Mouse (Mus musculus) adrenal gland, postnatal 25 days (tissue): ENCODE data around the gene Strip2. TPM values are rescaled to one million over a fixed set of nuclear protein-coding genes. Genes with fewer than 3 reads are reported as not detected.

Experiments
- DNase-seq: peaks from one replicate; pipeline ENCODE4 v3.0.0; 2021; ENCODE audit warnings: mixed read lengths
- long read RNA-seq: library from polyadenylated mRNA; stranded (forward); transcript quantifications from one replicate; pipeline ENCODE4 v2.0.0, GENCODE M21; 2021
- total RNA-seq: library from RNA; stranded (reverse); gene quantifications from 2 replicates; pipeline ENCODE4 v1.2.3, GENCODE M21; 2021

Strip2 gene
- 1.00 and 1.2 TPM in 2 replicates for total RNA-seq
- long read RNA-seq: 0 reads

DNA sequence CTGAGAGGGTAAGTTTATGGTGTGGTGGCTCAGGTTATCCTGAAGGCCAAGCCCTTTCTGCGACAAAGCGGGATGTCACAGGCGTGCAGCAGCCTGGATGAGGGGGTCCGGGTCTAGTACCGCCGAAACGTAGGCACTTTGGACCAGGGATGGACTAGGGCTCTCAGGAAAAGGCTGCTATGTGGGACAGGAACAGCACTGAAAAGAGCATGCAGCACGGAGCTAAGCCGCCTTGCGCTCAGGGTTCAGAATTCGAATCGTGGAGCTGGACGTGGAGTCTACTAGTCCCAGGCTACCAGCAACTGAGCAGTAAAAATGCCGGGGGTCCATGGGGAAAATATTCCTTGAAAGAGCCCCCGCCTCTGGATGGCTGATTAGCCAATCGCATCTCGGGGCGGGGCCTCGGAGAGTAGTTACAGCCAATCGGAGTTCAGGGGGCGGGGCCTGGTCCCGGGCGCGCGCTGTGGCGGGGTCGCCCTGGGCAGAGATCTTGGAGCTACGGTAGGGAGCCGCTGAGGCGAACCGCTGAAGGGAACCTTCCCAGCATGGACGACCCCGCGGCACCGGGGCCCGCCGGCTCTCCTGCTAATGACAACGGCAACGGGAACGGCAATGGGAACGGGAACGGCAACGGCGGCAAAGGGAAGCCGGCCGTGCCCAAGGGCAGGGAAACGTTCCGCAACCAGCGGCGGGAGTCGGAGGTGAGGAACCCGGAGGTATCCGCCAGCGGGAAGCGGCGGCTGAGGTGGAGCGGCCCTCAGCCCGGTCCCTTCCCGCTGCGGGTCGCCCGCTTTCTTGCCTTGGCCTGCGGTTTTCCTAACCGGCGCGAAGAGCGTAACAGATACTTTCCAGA lies at the start of gene Strip2:
Gene Strip2 (plus strand): TSS at position 483 of the 853 bp plus-strand sequence.
- peak; percentile 96 for DNase-seq

DNA sequence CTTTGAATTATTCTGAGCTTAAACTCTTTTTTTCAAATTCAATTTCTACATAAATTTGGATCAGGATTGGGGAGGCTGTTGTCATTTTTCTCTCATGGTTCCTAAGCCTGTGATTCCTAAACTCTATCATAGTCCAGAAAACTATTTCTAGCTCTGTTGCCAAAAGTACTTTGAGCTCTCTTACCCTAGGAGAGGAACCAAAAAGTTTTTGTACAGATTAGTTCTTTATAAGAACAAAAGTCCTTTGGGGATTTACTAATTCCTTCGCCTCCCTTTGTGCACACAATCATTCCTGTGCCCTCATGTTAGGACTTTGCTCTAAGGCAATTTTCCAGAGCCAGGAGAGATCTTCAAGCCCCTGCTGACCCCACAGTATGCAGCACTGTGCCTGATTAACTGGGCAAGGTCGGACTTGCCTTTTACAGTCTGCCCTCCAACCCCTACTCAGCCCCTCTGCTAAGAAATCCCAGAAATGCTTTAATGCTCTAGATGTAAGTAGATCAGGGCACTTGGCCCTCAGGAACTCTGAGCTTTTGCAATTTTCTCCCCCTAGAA lies 48.4 kb upstream of the Strip2 start:
- DNase-seq: no peak

DNA sequence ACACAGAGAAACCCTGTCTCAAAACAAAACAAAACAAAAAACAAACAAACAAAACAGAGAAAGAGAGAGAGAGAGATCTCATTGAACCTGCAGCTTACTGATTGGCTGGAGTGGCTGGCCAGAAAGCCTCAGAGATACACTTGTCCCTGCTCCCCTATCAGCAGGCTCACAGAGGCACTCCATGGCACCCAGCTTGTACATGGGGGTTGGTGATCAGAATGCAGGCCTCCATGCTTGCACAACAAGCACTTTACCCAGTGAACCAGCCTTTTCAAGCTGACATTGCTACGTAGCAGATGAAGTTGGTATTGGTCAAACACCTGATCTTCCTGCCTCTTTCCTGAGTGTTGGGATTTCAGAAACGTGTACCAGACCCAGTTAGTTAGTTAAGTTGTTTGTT lies 43.2 kb upstream of the Strip2 start:
- no peak for DNase-seq

DNA sequence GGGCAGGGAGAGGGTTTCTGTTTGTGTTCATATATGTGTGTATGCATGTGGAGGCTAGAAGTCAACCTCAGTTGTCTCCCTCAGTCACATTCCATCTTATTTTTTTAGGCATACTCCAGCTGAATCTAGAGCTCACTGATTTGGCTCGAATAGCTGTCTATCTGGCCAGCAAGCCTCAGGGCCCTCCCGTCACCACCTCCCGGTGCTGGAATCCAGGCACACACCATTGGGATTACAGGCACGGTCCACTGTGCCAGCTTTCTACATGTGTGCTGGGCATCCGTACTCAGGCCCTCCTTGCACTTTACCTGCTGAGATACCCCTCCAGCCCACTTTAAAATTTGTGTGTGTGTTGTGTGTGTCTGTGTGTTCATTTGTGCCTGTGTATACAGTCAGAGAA lies 41.2 kb upstream of the Strip2 start:
- DNase-seq: no peak

DNA sequence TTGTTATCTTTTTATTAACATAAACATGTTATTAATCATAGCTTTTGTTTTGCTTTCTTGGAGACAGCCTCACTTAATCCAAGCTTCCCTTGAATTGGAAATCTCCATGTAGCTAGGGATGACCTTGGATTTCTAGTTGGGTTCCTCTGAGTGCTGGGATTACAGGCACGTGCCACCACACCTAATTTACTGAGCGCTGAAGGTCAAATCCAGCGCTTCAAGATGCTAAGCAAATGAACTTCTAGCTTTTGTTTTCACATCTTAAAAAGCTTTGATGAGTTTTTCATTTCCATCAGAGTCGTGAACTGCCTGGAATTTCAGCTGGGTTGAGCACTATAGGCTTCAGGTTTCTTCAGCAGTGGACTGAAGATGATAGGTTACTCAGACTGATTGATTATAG lies 40.0 kb upstream of the Strip2 start:
- DNase-seq: no peak

DNA sequence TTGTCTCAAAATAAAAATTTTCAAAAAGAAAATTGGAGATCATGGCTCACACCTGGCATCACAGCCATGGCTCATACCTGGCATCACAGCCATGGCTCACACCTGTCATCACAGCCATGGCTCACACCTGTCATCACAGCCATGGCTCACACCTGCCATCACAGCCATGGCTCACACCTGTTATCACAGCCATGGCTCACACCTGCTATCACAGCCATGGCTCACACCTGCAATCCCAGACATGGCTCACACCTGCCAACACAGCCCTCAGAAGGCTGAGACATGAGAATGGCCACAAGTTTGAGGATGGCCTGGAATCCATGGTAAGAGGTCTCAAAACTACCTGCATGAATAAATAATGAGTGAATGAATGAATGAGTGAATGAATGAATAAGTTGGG lies 37.2 kb upstream of the Strip2 start:
- no peak for DNase-seq

DNA sequence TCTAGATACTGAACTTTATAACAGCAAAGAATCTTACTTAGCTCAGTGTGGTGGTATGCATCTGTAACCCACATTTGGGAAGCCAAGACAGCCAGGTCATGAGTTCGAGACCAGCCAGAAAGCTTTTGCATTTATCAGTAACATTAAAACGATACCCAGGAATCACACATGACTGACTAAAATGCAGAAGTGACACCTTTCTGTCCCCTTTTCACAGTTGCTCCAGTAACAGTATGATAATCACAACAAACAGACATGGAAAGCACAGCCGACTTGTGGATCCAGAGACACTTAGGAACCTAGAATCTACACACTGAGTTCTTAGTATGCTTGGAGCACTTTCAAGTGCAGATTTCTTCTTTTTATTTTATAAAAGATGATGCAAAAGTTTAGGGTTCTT lies 36.0 kb upstream of the Strip2 start:
- no peak for DNase-seq

DNA sequence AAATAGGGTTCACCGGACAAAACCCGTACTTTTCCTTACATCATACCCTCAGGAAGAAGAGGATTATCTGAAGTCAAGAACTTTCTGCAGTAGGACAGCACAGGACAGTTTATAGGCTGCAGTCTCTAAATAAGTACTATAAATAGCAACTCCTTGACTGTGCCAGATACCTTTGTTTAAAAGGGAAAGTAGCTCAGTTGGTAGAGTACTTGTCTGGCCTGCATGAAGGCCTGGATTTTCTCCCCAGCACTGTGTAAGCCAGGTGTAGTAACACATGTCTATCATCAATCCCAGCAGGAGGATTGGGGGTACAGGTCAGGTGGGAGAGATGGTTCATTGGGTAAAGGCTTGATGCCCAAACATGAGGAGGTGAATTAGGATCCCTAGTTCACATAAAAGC lies 34.9 kb upstream of the Strip2 start:
- no peak for DNase-seq

DNA sequence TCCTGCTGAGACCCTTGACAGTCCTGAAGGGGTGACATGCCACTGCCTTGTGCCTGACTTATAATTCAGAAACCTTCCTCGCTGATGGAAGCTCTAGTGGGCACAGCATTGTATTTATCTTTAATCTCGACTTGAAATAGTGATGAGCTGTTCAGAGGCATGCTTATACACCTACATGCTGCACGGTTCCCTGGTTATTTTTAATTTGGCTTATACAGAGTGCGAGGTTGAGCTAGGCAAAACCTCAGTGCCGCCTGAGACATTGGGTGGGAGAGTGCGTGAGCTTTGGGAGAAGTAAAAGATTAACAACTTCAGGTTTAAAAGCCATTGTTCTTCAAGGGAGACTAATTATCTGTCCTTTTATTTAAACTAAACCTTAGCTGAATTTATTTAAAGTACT lies 33.9 kb upstream of the Strip2 start:
- no peak for DNase-seq

DNA sequence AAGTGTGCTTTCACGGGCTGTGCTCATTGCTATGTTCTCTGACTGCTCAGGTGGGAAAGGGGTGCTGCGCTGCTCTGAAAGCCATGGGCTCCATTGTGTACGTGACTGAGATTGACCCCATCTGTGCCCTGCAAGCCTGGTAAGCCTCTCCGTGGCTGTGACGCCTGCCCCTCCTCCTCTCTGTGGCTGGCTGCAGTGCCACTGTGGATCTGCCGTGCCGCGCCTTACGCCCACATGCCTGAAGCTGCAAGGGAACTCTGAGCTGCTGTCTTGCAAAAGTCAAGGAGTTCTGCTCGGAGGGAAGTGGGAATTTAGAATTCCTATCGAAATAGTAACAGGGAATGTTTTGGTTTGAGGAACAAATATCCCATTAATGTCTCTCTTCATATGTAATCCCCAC lies 25.7 kb upstream of the Strip2 start:
- no peak for DNase-seq

DNA sequence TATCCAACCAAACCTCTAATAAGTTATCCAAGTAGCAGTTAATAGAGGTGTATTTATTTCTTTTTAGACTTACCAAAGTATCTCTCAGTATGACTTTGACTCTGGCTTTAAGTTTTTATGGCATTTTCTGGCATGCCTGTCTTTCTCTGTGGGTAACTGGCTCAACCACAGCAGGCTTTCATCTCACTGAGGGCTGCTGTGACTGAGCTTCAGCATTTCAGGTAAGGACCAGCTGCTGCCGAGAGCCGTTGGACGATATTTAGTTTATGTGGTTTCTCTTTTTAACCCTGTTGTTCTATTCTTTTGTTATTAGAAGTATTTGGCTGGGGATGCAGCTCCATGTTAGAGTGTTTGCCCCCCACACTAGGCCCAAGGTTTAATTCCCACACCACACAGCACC lies 19.8 kb upstream of the Strip2 start:
- no peak for DNase-seq

DNA sequence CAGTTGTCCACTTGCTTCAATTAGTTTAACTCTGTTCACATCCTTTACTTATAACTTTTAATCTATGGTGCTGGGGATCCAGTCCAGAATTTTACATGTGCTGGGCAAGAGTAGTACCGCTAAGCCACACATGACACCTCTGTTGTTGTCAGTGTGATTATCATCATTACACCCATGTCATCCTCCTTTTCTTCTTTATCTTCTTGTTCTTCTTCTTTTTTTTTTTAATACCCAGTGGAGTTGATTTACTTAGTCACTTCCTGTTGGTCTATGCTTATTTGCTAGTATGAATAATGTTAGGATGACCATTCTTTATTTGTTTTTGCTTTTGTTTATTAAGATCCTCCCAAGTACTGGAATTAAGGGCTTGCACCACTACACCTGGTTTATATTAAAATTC lies 15.4 kb upstream of the Strip2 start:
- no peak for DNase-seq

DNA sequence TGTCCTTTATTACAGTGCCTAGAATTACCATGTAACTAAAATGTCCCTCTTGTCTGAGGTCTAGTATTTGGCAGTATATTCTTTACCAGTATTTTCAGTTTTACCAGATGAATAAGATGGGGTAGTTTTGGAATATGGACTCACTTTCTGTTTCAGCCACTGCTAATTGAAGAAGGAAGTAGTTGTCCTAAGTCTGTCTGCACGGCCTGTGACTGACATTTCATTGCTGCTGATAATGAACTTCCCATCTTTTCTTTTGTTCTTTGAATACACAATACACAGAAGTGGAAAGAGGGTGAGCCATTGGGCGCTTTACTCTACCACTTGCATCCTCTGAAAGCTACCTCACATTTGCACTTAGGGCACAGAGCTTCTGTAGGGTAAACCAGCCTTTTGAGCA lies 14.6 kb upstream of the Strip2 start:
- no peak for DNase-seq

DNA sequence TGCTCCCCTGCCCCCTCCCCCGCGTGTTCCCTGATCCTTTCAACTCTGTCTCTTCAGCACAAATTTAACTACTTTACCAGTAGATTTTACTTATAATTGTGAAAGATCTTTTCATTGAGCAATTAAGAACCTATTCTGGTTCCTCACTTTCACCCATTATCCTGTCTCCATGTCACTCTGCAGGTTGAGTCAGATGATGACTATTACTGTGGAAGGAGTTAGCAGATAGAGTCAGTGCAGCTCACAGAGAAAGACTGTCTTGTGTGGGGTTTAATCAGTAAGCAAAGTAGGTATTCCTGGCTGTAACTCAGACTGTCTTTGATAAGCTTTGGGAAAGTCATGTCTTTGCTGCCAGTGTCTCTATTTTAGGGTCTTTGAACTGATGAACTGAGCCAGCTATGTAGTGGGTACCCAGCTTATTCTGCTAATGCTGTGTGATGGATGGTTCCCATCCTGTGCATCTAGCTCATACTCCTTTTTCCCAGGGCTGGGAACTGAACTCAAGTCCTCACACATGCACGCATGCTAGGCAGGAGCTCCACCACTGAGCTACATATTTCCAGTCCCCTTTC lies 13.4 kb upstream of the Strip2 start:
- no peak for DNase-seq

DNA sequence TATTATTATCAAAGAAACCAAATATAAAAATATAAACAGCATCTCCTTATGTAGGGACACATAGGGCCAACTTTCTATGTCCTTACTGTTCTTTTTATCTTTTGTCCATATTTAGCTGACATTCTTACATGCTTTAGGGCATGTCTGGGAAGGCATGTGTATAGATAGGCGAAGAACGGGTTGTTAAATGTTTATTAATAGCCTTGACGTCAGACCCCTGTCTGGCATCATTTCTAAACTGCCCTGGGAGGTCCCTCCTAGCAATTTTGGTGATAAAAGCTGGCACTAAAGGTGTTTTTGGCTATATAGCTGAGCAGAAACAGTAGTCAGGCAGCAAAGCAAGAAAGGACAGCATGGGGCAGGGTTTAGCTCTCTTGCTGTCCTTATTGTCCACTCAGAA lies 12.5 kb upstream of the Strip2 start:
- no peak for DNase-seq

DNA sequence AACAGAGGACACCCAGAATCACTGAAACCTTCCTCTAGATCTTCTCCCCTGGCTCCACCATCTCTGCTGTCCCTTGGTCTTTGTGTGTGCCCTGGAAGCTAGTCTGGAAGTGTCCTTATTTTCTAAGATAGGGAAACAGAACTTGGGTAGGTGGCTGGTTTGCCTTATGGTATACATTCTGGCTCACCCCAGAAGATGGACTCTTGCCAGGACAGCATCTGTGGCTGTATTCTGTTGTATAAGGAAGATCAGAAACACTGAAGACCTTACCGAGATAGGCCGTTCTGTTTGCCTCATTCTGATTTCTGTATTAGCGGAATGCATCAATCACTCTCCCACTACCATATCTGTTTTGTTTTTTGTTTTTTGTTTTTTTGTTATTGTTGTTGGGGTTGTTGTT lies 6.2 kb upstream of the Strip2 start:
- DNase-seq: no peak

DNA sequence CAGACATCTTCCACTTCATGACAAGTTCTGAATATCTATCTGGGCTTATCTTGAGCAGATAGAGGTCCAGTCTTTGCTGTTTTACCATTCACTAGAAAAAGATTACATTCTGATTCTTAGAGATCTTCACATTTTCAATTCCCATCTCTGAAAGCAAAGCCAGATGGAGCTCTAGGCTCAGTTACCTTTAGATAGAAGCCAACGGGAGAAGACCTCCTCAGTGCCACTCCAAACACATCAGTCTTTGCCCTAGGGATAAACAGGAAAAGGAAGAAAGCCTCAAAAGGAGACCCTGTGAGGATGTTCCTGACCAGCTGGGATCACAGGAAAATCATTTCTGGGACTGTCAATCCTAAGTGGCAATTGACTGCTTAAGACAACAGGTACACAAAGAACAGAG lies 3.1 kb upstream of the Strip2 start:
- DNase-seq: no peak

DNA sequence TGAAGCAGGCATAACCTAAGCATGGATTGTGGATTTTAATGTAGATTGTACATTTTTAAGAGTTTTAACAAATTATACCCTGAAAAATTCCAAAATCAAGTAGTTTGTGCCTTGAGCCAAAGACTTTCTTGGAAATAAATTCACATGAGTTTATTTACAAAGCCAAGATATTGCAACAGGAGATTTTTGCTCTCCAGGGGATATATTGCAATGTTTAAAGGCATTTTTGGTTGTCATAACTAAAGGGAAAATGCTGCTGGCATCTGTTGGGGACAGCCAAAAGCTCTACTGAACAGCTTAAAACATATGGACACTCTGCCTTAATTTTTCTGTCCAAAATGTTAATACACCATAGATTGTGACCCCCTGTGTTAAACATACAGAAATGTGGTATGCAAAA lies 2.7 kb upstream of the Strip2 start:
- no peak for DNase-seq

DNA sequence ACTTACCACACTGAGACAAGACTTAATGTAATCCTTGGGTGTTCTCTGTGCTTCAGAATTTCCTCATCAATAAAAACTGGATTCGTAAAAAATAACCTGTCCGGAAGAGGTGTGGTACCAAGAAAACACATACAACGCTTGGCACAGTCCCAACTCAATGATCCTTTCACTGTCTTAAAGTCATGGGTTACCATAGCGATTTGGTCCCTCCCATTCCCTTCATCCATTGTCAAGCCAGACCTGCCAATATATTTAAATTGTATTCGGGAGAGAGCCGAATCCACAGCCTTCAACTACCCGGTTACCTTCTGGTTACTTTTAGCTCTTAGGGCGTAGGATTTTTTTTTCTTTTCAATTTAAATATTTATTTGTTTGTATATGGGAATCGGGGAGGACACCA lies 976 bp upstream of the Strip2 start:
- no peak for DNase-seq

DNA sequence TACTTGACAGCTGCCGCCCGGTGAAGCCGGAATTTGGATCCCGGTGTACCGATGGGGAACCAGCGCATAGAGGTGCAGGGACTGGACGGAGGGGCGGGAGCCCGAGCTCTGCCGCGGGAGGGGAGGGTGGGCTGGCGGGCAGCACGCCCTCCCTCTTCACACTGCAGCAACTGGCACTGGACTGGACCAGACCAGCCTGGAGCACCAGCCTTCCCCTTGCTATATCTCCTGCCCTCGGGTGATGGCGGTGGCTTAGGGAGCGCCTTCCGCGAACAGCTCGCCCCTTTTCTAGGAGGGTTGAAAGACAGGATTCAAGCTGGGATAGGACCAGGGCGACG lies 540 bp downstream of the Strip2 start:
- no peak for DNase-seq

DNA sequence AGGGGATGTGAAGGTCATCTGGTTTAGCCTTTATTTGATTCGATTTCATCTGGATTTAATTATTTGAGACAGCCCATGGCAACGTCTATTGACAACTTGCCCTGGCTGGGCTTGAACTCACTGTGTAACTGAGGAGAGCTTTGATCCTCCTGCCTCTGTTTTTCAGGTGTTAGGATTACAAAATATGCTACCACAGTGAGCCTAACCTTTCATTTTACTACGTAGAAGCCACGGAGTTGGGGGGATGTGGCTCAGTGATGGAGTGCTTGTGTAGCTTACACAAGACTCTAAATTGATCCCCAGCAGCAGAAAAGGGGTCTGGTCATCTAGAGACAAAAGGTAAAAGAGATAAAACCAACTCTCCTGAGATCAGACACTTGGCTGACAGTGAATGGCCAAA lies 1.1 kb downstream of the Strip2 start:
- DNase-seq: no peak

DNA sequence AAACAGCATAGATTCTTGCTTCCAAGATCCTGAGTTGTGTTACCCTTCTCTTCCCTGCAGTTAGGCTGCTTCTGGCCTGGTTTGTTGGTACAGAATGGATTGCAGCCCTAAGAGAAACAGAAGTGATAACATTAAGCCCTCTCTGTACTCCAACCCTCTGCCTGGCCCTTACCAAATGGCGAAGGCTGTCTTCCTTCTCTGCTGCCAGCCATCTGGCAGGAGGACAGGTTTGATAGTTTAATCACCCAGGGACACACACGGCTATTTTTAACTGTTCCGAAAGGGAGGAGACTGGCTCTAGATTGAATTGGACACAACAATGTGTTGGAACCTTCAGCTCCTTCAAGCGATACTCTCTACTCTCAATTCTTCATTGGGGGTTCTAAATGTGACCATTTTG lies 6.7 kb downstream of the Strip2 start:
- peak; percentile 39 for DNase-seq

DNA sequence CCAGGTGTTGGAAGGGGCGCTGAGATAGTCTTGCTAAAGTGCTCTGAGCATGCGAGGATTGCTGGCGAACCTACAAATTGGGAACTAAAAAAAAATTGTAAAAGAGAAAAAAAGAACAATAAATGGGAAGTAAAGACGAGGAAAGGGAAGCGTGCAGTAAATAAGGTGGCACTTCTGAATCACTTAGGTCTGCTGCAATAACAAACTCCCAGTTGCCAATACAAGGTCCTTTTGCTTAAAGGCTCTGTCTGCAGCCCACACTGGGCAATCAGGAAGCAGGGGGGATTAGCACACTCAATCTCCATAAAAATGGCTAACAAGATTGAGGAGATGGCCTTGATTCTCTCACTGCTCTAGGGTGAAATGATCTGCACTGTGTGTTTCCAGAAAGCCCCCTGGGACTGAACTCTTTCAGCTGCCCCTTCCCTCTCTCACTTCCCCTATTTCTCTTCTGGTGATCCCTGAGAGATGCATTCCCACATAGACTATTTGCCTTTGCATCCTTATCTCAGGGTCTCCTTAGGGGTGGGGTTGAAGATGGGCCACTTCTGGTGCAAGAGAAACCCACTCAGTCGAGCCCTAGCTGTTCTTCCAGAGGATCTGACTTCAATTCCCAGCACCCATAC lies 8.9 kb downstream of the Strip2 start:
- no peak for DNase-seq

DNA sequence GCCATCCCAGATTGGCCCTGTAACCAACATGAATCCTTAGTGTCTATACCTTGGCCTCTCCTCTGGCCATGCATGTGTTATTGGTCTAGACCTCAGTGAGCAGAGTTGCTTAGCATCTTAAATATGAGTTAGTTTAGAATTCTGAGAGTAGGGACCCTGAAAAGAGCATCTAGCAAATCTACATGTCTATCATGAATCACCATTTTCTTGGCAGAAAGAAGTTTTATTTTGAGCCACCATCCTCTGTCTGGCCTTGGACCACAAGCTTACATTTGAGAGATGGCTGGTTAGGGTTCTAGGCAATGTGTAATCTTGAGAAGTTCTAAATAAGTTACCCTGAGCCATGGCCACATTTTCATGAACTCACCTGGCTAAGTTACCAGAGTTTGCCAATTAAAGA lies 13.3 kb downstream of the Strip2 start:
- DNase-seq: no peak
